Mouse (Mus musculus) midbrain, embryonic 10.5 days (tissue): ENCODE data around the gene Gpld1. TPM values are rescaled to one million over a fixed set of nuclear protein-coding genes. Genes with fewer than 3 reads are reported as not detected.

Experiments
- polyA plus RNA-seq: library from polyadenylated mRNA; unstranded; fragments of >200 nt; fragmentation: Nextera tagmentation; extraction: Ambion mirVana; gene quantifications from 2 replicates; pipeline ENCODE4 v1.2.1, GENCODE M21; 2016

The Gpld1 gene
- polyA plus RNA-seq, 1 experiment from 2014 or later, result 0.21 TPM

Other genes starting within 250 kb of the Gpld1 start
- not detected in 2 replicates for gene Armh2, start 201.9 kb upstream of the Gpld1 start, polyA plus RNA-seq
- 154 and 186 TPM in 2 replicates for gene Gmnn, start 181.2 kb upstream of the Gpld1 start, polyA plus RNA-seq
- 8.3 and 10.4 TPM in 2 replicates for gene BC005537, start 141.5 kb upstream of the Gpld1 start, polyA plus RNA-seq
- 56.1 and 56.7 TPM in 2 replicates for gene Acot13, start 111.6 kb upstream of the Gpld1 start, polyA plus RNA-seq
- 72.0 and 78.6 TPM in 2 replicates for gene Tdp2, start 111.5 kb upstream of the Gpld1 start, polyA plus RNA-seq
- 0.48 and 0.92 TPM in 2 replicates for gene D130043K22Rik, start 98.0 kb upstream of the Gpld1 start, polyA plus RNA-seq
- 7.1 and 8.2 TPM in 2 replicates for gene Aldh5a1, start 5.5 kb upstream of the Gpld1 start, polyA plus RNA-seq
- 15.0 and 19.7 TPM in 2 replicates for gene Mrs2, start 77.2 kb downstream of the Gpld1 start, polyA plus RNA-seq
- gene Dcdc2a, start 112.9 kb downstream of the Gpld1 start, polyA plus RNA-seq, result 1.7 and 1.8 TPM in 2 replicates